Mouse (Mus musculus) brain, embryonic 18.5 days (tissue): ENCODE results near the gene Clec16a.
A peak's percentile ranks its signal among the peaks of the same experiment; 100 is the strongest.

Experiments
- DNase-seq: peaks from one replicate; pipeline ENCODE4 v3.0.0-alpha.2; 2012; ENCODE audit warnings: low read depth, low spot score

The Clec16a gene

GRCm38 (mm10) chr16:10581234-10581898, 36.2 kb downstream of the Clec16a start:
- DNase-seq = no peak

DNA sequence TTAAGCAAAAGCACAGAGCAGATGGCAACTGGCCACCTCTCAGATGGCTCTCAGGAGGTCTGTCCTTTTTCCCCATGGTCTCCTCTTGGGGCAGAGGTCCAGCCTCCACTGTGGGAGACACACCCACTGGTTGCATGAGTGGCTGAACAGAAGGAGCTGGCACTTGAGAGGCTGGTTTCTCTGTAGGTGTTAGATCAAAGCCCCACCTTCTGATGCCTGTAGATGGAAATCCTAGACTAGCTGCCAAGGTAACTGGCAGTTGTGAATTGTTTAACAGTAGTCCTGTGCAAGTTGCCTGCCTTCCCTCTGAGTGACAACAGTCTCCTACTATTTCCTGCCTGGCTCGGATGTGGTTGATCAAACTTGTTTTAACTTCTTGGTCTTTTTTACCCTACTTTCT, 40.0 kb downstream of the Clec16a start:
- no peak for DNase-seq

DNA sequence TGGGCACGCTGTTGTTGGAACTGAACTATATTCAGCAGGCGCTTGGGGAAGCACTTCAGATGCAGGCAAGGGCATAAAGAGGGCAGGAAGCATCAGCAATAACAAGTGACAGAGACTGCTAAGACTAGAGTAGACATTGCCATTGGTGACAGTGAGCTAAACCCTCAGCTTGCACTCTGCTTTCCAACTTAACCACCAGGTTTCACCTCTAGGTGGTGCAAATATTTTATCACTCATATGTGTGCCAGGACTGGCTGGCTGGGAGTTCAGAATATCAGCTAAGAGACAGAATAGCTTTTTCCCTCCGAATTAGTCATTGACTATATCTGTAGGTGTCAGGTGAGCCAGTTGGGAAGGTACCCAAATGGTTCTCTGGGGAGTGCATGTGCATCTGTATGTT, 41.4 kb downstream of the Clec16a start:
- no peak for DNase-seq

GRCm38 (mm10) chr16:10599888-10600740, 55.0 kb downstream of the Clec16a start:
- DNase-seq = peak; percentile 18

- DNase-seq = no peak
Measured at GRCm38 (mm10) chr16:10607802-10608201, 62.7 kb downstream of the Clec16a start.

DNA sequence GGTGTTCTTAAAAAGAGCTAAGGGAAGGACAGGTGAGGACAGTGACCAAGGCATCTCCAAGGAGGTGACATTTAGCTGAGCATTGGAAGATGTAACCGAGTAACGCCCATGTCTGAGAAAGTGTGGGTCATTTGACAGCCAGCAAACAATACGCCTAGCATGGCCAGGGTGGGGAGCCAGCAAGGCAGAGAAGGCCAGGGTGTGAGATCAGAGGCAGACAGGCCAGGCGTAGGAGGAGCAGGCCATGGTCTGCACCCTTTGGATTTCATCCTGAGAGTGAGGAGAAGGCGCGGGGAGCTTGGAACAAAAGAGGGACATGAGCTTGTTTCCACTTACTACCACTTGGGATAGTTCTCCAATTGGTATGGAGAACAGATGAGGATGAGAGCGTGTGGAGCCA, 64.8 kb downstream of the Clec16a start:
- DNase-seq = no peak

- no peak for DNase-seq
Measured at GRCm38 (mm10) chr16:10610801-10611200, 65.7 kb downstream of the Clec16a start.

DNA sequence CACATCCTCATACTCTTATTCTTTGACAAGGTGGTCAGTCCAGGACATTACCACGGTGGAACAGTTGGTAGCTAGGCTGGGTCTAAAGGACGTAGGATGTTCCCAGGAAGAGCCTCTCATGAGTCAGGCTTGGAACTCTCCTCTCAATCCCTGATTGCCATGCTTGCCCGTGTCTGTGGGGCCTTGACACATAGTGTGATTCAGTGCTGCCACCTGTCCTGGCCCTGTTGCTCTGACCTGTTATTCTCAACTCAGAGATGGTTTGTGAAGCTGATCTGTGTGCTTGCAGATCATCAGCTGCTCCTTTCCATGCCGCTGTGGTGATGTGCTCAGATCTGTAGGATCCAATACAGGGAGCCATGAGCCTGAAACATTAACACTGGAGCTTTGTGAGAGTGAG, 66.2 kb downstream of the Clec16a start:
- DNase-seq = no peak

DNA sequence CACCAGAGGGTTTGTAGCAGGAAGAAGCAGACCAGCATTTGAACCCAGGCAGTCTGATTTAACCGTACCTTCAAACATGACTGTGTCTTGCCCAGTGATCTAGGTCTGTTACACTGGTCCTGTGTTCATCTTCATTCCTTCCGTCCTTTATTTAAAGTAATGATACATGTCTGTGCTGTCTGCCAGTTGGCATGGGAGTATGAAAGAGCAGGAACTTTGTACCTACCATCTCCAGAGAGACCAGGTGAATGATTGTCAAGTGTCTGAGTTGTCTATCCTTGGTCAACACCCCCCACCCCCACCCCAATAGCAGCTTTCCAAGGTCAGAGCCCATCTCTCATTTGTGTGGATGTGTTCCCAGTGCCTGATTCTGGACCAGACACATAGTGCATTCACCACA, 68.9 kb downstream of the Clec16a start:
- DNase-seq = no peak

DNA sequence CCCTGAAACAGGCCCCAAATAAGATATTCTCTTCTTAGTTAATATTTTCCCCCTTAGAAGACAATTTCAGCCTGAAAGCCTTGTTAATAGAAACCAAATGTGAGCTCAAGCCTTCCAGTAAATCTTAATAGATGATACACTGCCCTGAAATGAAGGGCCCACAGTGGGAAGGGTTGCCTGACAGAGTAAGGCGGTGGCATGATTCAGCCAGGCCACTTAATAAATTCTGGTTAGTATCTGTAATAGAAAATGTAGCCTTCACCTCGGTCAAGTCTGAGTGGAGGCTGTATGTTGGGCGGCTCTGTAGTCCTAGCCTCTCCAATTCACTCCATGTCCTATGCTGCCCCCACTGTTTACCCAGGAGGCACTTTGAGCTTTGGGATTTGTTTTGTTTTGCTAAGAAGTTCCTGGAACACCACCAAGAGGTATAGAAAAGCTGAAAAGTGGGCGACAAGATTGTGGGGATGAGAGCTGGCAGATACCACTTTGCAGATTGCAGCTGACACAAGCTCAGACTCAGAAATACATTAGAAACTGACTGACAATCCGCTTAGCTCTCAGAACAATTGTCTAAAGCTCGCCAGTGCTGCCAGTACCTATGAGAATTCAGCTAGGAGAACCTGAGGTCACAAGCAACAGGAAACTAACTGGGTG, 75.9 kb downstream of the Clec16a start:
- DNase-seq = no peak

- no peak for DNase-seq
Measured at GRCm38 (mm10) chr16:10621710-10622109, 76.6 kb downstream of the Clec16a start.

GRCm38 (mm10) chr16:10626116-10626515, 81.0 kb downstream of the Clec16a start:
- DNase-seq = no peak

DNA sequence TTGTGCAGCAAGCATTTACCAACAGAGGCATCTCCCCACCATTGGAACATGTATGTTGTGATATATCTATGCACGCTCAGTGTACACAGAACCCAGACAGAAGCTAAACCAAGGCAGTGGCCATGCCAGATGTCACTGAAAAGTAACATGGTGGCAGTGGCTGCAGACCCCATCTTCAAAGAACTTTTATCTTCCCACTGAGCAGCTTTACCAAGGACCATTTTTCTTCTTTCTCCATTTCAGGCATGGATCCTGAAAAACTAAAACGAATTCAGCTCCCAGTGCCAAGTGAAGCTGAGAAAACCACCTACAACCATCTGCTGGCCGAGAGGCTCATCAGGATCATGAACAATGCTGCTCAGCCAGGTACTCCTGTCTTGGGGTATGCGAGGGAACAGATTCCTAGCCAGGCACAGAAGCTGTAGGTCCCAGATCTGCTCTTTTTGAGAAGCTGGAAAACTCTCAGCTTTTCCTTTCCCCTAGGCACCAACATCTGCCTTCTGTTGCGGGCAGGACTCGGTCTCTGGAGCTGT, 82.1 kb downstream of the Clec16a start:
- DNase-seq = no peak

- no peak for DNase-seq
Measured at GRCm38 (mm10) chr16:10628030-10628555, 83.0 kb downstream of the Clec16a start.

GRCm38 (mm10) chr16:10628960-10629359, 83.8 kb downstream of the Clec16a start:
- no peak for DNase-seq

GRCm38 (mm10) chr16:10629361-10629760, 84.2 kb downstream of the Clec16a start:
- no peak for DNase-seq

GRCm38 (mm10) chr16:10634940-10635339, 89.8 kb downstream of the Clec16a start:
- DNase-seq = no peak

DNA sequence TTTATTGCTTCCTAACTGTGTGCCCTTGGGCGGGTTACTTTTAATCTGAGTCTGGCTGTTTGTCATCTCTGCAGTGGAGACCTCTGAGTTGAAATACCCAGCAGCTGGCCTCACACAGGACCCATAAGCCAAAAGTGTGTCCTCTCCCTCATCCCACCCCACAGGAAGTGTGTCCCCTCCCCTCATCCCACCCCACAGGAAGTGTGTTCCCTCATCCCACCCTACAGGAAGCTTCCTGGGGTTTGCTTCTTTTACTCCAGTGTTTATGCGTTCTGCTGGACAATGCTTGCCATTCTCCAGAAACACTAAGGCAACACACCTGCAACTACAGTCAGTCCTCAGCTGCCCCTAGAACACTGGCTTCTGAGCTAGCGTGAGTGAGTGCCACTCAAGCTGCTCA, 92.8 kb downstream of the Clec16a start:
- no peak for DNase-seq

DNA sequence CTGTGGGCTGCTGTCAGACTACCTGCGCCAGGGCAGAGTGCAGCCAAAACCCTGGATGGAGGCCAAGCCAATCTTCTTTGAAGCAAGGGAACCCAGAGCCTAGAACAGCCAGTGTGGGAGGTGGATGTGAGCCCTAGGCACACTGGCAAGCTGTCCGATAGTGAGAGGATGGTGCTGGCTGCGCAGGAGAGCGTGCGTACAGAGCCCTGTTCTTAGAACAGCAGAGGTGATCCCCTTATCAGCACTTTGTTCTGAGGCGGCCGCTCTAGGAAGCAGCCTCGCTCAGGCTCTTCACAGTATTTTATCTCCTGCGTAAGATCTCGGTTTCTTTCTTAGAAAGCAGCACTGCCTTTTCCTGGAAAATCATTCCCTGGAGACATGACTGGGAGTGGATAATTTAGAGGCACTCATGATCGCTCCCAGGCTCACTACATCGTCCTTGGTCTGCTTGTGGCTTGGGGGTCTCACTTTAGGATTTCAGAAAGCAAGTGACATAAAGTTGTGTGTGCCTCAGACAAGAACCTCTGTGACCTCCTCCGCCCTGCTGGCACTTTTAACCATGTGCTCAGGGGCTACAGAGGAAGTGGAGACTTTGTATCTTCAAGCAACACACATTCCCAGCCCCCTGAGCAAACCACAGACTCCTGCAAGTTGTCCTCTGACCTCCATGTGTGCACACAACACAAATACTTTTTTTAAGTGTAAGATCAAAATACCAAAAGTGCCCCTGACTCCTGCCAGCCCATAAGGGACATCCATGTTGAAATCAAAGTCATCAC, 94.2 kb downstream of the Clec16a start:
- DNase-seq = no peak

DNA sequence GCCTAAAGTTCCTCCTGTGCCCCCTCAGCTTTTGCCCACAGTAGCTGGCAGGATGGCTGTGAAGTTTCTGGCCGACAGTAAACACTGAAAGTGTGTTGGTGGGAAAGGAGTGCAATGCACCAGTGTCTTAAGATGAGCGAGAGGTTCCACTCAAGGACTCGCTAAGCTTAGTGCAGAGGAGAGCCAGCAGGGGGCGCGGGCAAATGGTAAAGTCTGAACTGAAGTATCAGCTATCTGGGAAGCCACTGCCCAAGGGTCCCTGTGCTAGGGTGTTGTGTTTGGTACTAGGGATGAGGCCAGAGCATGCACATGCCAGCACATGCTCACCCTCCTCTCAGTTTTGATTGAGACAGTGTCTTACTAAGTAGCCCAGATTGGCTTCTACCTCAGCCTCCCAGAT, 94.9 kb downstream of the Clec16a start:
- DNase-seq = peak; percentile 22

DNA sequence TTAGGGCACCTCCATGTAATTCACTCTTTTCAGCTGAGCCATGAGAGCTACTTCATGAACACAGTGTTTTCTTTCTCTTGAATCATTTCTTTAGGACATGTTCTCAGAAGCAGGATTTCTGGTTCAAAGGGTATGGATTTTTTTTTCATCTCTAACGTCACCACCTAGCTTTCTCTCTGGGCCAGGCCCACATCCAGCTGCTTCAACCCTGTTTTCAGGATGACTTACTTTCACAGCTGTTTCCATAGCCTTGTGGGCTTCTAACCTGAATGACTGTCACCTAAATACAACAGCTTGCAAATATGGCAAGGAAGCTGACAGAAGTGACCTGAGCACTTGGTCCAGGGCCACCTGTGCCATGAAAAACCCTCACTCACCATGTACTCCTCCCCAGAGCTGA, 96.0 kb downstream of the Clec16a start:
- no peak for DNase-seq
